Mouse (Mus musculus): ENCODE measurements around the gene Pgap3. TPM values are rescaled to one million over a fixed set of nuclear protein-coding genes. Genes with fewer than 3 reads are reported as not detected.

The Pgap3 gene
- polyA plus RNA-seq, 1 experiment from 2014 or later, result 5.6 TPM

Other genes starting within 250 kb of the Pgap3 start
- 78.4 and 80.5 TPM in 2 replicates for gene Med1, start 207.2 kb downstream of the Pgap3 start, polyA plus RNA-seq (2014; fragmentation: Nextera tagmentation; extraction: Ambion mirVana)
- gene Cdk12, start 197.4 kb downstream of the Pgap3 start, polyA plus RNA-seq (2014; fragmentation: Nextera tagmentation; extraction: Ambion mirVana), result 11.1 and 12.1 TPM in 2 replicates
- 0.15 and 0.17 TPM in 2 replicates for gene Neurod2, start 70.8 kb downstream of the Pgap3 start, polyA plus RNA-seq (2014; fragmentation: Nextera tagmentation; extraction: Ambion mirVana)
- gene Ppp1r1b, start 52.1 kb downstream of the Pgap3 start, polyA plus RNA-seq (2014; fragmentation: Nextera tagmentation; extraction: Ambion mirVana), result 0.78 and 0.91 TPM in 2 replicates
- gene Stard3, start 42.1 kb downstream of the Pgap3 start, polyA plus RNA-seq (2014; fragmentation: Nextera tagmentation; extraction: Ambion mirVana), result 39.7 and 41.5 TPM in 2 replicates
- not detected in 2 replicates for gene Tcap, start 16.7 kb downstream of the Pgap3 start, polyA plus RNA-seq (2014; fragmentation: Nextera tagmentation; extraction: Ambion mirVana)
- gene Pnmt, start 14.0 kb downstream of the Pgap3 start, polyA plus RNA-seq (2014; fragmentation: Nextera tagmentation; extraction: Ambion mirVana), result not detected in 2 replicates
- 14.8 TPM in 2 replicates for gene Erbb2, start 12.0 kb upstream of the Pgap3 start, polyA plus RNA-seq (2014; fragmentation: Nextera tagmentation; extraction: Ambion mirVana)
- gene Mien1, start 38.5 kb upstream of the Pgap3 start, polyA plus RNA-seq (2014; fragmentation: Nextera tagmentation; extraction: Ambion mirVana), result 145 and 158 TPM in 2 replicates
- 0.60 and 1.0 TPM in 2 replicates for gene Grb7, start 45.9 kb upstream of the Pgap3 start, polyA plus RNA-seq (2014; fragmentation: Nextera tagmentation; extraction: Ambion mirVana)
- gene Ikzf3, start 145.5 kb upstream of the Pgap3 start, polyA plus RNA-seq (2014; fragmentation: Nextera tagmentation; extraction: Ambion mirVana), result 0.07 and 0.18 TPM in 2 replicates
- 0.23 and 0.26 TPM in 2 replicates for gene Zpbp2, start 150.6 kb upstream of the Pgap3 start, polyA plus RNA-seq (2014; fragmentation: Nextera tagmentation; extraction: Ambion mirVana)
- gene Ormdl3, start 186.9 kb upstream of the Pgap3 start, polyA plus RNA-seq (2014; fragmentation: Nextera tagmentation; extraction: Ambion mirVana), result 9.7 and 12.0 TPM in 2 replicates
- gene Lrrc3c, start 197.8 kb upstream of the Pgap3 start, polyA plus RNA-seq (2014; fragmentation: Nextera tagmentation; extraction: Ambion mirVana), result not detected in 2 replicates
- gene Gm12355, start 225.2 kb upstream of the Pgap3 start, polyA plus RNA-seq (2014; fragmentation: Nextera tagmentation; extraction: Ambion mirVana), result 1.3 and 1.4 TPM in 2 replicates
- not detected in 2 replicates for gene Gsdma3, start 225.9 kb upstream of the Pgap3 start, polyA plus RNA-seq (2014; fragmentation: Nextera tagmentation; extraction: Ambion mirVana)
- not detected in 2 replicates for gene Gsdma2, start 246.3 kb upstream of the Pgap3 start, polyA plus RNA-seq (2014; fragmentation: Nextera tagmentation; extraction: Ambion mirVana)